Mouse (Mus musculus) ES-Bruce4 (cell line): ENCODE data around the gene Fgfr2.

ENCODE experiments used
- CTCF ChIP-seq: IDR thresholded peaks from one replicate; pipeline ENCODE4 v1.8.1; 2011; ENCODE audit warnings: low read depth, low read length
- POLR2A ChIP-seq: IDR thresholded peaks from one replicate; pipeline ENCODE4 v1.8.1; 2011; ENCODE audit warnings: low read length; ENCODE audit not compliant: insufficient read depth

DNA sequence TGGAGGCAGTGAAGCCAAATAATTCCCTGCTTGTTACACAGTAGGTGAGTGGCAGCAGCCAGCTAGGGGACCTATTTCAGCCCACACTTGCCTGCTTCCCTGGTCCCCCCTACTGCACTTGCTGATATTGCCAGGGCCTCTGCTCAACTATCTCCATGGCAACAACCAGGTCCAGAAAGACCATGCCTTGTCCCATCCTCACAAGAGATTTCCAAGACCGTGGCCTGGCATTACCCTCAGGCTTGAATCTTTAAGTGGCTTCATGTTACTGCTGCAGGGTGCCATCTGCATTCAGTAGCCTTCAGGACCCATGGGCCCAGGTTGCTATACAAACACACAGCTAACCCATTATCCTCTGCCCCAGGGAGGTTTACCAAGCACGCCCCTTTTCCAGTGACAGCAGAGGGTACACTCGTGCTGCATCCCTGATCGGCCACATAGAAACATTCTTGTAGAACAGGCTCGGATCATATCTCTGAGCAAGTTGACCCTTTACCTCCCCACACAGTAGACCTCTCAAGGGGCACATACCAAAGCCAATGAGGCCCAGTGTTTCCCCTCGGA, 128.4 kb downstream of the Fgfr2 start:
- TF ChIP-seq CTCF (no peak), POLR2A (no peak)
